Mouse (Mus musculus) heart, postnatal 10 days (tissue): ENCODE data around the gene Psmd12. TPM values are rescaled to one million over a fixed set of nuclear protein-coding genes. Genes with fewer than 3 reads are reported as not detected.

ENCODE experiments used
- DNase-seq, 2 experiments: peaks; one replicate each; pipeline ENCODE4 v3.0.0; 2021
- intact Hi-C: fragments of 180-260 bp; cut with DNase I; formaldehyde crosslinking; loops from one replicate; pipeline ENCODE4 v1.15.1; 2025
- total RNA-seq, 2 experiments: library from RNA; stranded (reverse); gene quantifications; 2 replicates each; pipeline ENCODE4 v1.2.3; 2021

Gene Psmd12
- total RNA-seq, 2 experiments from 2014 or later: 91.0 to 91.5 TPM

- DNase-seq: peak; percentile 15 to 28
Measured at GRCm38 (mm10) chr11:107506260-107506659, 27.0 kb downstream of the Psmd12 start.

DNA sequence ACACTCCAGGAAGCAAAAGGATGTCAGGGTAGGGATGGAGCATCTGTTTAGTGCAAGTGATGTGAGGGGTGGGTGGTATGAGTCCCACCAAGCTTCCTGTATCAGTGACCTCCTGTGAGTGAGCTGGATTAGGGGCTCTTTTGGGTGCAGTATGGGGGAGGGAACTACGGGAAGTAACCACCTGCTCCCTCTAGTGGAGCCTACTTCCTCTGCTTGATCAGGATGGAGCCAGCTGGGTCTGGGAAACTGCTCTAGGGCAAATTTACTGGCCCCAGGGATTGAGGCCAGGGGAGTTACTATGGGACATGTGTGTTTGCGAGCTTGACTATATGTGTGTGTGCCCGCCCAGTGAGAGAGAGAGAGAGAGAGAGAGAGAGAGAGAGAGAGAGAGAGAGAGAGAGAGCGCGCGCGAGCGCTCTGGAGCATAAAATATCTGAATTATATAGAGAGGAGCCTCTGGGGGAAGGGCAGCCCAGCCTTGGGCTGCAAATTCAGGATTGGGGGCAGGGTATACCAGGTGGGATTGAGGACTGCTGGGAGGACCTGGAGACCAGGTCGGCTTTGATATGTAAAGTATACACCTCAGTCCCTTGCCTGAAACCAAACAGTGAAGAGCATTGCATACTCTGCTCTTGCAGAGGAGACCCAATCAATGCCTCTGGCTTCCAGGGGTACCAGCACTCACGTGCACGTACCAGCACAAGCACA lies 30.5 kb downstream of the Psmd12 start:
- peak; percentile 10 to 32 for DNase-seq
- intact Hi-C loops: loop anchor here (5.0 to 10.0 kb wide), 2 partner anchors 343 to 485 kb away; no protein-coding TSS in a partner anchor

More at GRCm38 (mm10) chr11:107506260-107506659, 27.0 kb downstream of the Psmd12 start:
- intact Hi-C loops: no loop called here

GRCm38 (mm10) chr11:107510362-107511269 lies 31.3 kb downstream of the Psmd12 start:
- peak; percentile 32 to 58 for DNase-seq
- intact Hi-C loops: loop anchor here (5.0 to 10.0 kb wide), 2 partner anchors 342 to 484 kb away; no protein-coding TSS in a partner anchor

DNA sequence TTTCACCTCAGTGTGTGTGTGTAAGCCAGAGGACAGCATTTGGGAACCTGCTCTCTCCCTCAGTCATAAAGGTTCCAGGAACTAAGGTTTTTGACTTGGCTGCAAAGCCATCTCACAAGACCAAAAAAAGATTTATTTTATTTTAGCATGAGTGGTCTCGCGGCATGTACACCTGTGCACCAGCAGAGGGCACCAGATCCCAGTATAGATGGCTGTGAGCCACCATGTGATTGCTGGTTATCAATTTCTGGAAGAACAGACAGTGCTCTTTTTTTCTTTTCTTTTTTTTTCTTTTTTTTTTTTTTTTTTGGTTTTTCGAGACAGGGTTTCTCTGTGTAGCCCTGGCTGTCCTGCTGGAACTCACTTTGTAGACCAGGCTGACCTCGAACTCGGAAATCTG lies 32.7 kb downstream of the Psmd12 start:
- DNase-seq: peak; percentile 60 to 75
- intact Hi-C loops: loop anchor here (2.0 to 10.0 kb wide), 3 partner anchors 35 to 483 kb away; partner anchors contain the start of gene Helz

- intact Hi-C loops: loop anchor here (2.0 to 10.0 kb wide), 3 partner anchors 34 to 482 kb away; partner anchors contain the start of gene Helz
- peak; percentile 12 to 29 for DNase-seq
Measured at GRCm38 (mm10) chr11:107513047-107513446, 33.8 kb downstream of the Psmd12 start.

GRCm38 (mm10) chr11:107516387-107516786 lies 37.1 kb downstream of the Psmd12 start:
- intact Hi-C loops: loop anchor here (10.0 kb wide), 1 partner anchor 478 kb away; no protein-coding TSS in a partner anchor
- no peak for DNase-seq

GRCm38 (mm10) chr11:107518645-107519429 lies 39.6 kb downstream of the Psmd12 start:
- no peak for DNase-seq
- intact Hi-C loops: loop anchor here (10.0 kb wide), 1 partner anchor 476 kb away; no protein-coding TSS in a partner anchor

GRCm38 (mm10) chr11:107521153-107521552 lies 41.9 kb downstream of the Psmd12 start:
- intact Hi-C loops: no loop called here
- DNase-seq: no peak

- no peak for DNase-seq
- intact Hi-C loops: no loop called here
Measured at GRCm38 (mm10) chr11:107524966-107525365, 45.7 kb downstream of the Psmd12 start.

- no peak for DNase-seq
- intact Hi-C loops: no loop called here
Measured at GRCm38 (mm10) chr11:107527632-107528031, 48.3 kb downstream of the Psmd12 start.

- intact Hi-C loops: no loop called here
Measured at GRCm38 (mm10) chr11:107529320-107529719, 50.0 kb downstream of the Psmd12 start.

GRCm38 (mm10) chr11:107531445-107531844 lies 52.2 kb downstream of the Psmd12 start:
- intact Hi-C loops: no loop called here
- DNase-seq: no peak

More at GRCm38 (mm10) chr11:107529320-107529719, 50.0 kb downstream of the Psmd12 start:
- peak; percentile 47 to 61 for DNase-seq

DNA sequence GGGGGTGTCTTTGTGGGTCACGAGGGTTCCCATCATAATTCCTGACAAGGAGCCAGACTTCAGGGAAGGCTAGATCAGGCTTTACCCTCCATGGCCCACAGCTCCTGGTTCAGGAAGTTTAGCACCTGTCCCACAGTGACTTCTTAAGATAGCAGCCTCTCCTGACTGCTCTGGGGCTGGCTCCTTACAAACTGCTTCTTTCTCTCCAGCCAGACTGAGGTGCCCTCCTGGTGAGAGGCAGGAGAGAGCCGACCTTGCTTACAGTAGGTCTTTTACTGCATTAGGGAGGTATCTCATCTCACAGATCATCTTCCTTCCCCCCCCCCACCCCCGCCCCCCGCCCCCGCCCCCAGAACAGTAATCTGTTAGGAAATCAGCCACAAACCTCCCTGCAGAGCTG lies 53.0 kb downstream of the Psmd12 start:
- intact Hi-C loops: no loop called here
- DNase-seq: no peak

GRCm38 (mm10) chr11:107538994-107539393 lies 59.7 kb downstream of the Psmd12 start:
- DNase-seq: no peak
- intact Hi-C loops: no loop called here

DNA sequence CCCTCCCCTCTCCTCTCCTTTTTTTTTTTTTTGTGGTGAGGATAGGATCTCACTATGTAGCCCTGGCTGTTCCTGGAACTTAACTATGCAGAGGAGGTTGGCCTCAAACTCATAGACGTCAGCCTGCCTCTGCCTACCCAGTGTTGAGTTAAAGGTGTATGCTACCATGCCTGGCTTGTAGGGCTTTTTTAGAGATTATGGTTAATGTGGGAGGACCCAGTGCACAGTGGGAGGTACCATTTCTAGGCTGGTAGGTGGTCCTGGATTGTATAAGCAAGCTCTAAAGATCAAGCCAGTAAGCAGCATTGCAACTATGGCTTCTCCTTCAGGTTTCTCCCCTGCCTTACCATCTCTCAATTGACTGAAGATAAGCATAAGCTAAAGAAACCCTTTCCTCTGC lies 61.1 kb downstream of the Psmd12 start:
- intact Hi-C loops: no loop called here
- DNase-seq: no peak

DNA sequence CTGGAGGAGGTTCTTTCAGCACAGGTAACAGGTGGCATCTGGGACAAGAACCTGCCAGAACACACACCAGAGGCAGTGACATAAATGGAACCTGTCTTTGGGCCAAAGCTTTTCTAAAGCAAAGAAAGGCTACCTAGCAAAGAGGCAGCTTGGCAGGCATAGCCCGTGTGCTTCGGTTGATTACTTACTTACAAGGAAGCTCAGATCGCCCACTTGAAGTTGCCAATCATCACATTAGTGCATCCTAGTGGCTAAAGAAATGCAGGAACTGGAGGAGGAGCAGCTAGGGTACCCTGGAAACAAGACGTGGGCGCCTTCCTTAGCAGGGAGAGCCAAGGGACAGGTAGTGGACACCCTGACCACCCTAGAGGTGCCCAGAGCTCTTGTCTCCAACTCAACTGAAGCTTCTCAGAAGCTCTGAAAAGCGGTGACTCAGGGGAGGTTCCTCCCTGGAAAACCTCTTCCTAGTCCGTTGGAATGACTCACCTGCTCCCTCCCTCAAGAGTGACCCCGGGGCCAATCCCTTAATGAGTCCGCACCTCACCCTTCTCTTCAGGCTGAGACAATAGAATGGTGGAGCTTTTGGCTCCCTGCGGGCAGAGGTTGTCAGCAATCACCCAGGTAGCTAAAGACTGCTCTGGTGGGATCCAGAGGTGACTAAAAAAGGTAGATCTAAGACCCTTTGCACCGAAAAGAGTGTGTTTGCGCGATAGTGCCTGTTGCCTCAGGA lies 66.6 kb downstream of the Psmd12 start:
- DNase-seq: no peak
- intact Hi-C loops: loop anchor here (2.0 kb wide), 1 partner anchor 33 kb away; no protein-coding TSS in a partner anchor

DNA sequence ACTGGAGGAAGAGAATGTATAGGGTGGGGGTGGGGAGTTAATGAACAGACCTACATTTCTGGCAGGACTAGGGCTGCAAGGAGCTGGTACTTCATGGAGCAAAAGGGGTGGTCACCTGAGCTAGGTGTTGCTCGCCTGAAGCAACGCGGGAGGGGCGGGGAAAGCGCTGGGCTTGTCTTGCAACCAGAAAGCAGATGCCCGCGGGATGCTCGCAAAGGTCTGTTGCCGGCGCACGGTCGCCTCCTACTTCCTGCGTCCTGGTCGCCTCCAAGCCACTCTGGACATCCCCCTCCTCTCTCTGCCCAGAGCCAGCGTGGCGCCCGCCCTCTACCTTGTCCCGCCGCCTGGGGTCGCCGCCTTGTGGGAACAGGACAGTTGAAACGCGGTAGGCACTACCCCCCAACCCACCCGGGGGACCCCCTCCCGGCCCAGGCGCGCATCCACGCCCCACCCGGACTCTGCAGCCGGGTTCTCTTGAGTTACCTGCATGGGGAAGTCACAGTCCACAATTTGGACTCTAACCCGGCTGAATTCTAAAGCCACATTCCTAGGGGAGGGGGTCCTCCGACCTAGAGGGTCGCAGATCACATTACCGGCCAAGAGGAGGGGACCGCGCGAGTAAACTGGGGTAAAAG lies 67.5 kb downstream of the Psmd12 start:
- intact Hi-C loops: loop anchor here (2.0 kb wide), 1 partner anchor 34 kb away; no protein-coding TSS in a partner anchor
- peak; percentile 24 to 30 for DNase-seq

DNA sequence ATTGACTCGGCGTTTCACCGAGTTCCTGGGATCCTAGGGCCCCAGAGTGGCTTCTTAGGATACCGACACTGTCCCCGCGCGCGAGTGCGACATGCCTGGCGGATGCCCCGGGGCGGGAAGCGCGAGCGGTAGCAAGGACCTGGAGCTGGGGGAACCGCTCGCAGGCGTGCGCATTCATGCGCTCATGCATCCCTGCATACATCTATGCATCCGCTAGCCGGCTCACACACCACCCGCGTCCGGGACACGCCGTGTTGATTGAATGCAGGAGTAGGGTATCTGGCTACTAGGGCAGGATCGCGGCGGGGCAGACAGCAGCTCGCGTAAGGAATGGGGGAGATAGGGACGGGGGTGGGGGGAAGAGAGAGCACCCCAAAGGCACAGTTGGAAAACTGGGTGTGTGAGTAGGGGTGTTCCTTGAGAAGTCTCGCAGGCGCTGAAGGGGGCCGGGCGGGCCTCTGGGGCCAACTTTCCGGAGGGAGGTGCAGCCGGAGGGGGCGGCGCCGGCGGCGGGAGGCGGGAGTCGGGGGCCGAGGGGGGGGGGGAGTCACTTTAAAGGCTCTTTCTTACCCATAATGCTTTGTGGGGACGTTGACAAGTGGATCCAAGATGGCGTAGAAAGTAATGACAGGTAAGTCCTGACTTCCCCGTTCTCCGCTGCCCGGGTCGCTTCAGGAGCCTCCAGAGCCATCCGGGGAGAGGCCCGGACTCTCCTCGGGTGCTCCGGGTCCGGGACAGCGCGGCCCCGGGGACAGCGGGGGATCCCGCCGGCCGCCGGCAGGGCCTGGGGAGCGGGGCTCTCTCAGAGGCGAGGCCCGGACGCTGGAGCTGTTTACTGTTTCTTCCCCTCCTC lies 68.3 kb downstream of the Psmd12 start, which contains the start of gene Helz:
Gene Helz, plus strand, starts transcription at position 580 of the 853 bp plus-strand sequence.
- DNase-seq: peak; percentile 74
- intact Hi-C loops: loop anchor here (2.0 kb wide), 1 partner anchor 35 kb away; no protein-coding TSS in a partner anchor
